Mouse (Mus musculus): ENCODE data around the gene Cers3. TPM values are rescaled to one million over a fixed set of nuclear protein-coding genes. Genes with fewer than 3 reads are reported as not detected.

Cers3 gene
- under 1 TPM in 1 of 2 experiments, not detected in 1; 0.15 TPM for total RNA-seq (2021)
- long read RNA-seq, experiment 1: 0 reads
- long read RNA-seq, experiment 2: 0 reads

GRCm38 (mm10) chr7:66743377-66743781 lies at the start of gene Cers3:
Gene Cers3 (plus strand): TSS chr7:66743504.
- intact Hi-C loops (cut with DNase I): no loop called here
- no peak for DNase-seq

GRCm38 (mm10) chr7:66694467-66694866 lies 48.8 kb upstream of the Cers3 start:
- intact Hi-C loops (cut with DNase I): no loop called here
- DNase-seq: no peak

DNA sequence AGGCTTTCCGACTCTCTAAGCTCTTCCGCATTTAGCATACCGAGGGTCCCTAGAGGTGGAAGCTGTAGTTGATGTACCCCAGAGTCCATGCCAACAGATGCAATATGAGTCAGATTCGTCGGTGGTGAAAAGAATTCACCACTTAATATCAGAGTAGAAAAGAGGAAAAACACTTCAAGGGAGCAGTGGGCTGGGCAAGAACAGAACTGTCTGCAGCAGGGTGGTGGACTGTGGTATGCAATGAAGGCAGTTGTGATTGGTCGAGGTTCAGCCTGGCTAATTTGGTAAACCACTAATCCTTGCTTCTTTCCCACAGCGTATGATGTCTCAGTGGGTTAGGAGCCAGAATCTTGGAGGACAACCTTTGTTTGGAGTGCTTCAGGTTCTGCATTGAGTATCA lies 40.6 kb upstream of the Cers3 start:
- intact Hi-C loops (cut with DNase I): no loop called here
- DNase-seq: no peak

- intact Hi-C loops (cut with DNase I): loop anchor here (5.0 kb wide), 1 partner anchor 928 kb away; no protein-coding TSS in a partner anchor
- DNase-seq: no peak
These were observed 38.7 kb upstream of the Cers3 start for GRCm38 (mm10) chr7:66704631-66705030.

GRCm38 (mm10) chr7:66711166-66711565 lies 32.1 kb upstream of the Cers3 start:
- no peak for DNase-seq
- intact Hi-C loops (cut with DNase I): loop anchor here (2.0 kb wide), 2 partner anchors 128 to 488 kb away; partner anchors contain the start of gene Adamts17

DNA sequence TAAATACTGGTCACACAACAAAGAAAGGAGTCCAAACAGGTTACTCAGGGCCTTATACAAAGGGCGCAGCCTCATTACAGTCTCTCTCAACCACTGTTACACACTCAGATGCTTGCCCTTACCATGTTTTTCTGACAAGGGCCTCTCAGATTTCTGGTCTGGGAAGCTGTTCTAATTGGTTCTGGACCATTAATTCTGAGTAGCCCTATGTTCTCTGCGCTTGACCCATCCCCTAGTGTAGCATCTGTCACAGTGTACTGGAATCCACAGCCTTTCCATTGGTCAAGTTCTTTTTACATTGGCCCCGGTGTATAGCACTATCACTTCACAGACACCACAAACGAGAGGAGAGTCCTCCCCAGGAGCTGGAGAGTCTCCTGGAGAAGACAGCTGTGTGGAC lies 18.8 kb upstream of the Cers3 start:
- intact Hi-C loops (cut with DNase I): no loop called here
- no peak for DNase-seq

DNA sequence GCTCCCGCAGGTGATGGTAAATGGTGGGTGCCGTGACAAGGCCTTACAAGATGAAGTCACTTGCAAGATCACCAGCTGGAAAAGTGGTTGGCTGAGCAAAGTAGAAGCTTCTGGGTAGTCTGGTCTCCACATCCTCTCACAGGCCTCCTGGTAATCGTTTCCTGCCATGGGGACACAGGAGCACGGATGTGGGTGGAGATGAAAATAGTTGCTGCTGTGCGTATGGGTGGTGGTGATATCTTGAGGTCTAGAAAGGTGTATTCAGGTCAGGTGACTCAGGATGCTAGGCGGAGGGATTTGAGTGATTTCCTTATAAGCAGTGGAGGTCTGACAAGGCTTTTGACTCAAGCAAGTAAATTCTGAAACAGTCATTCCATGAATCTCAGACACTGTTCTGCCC lies 18.4 kb upstream of the Cers3 start:
- no peak for DNase-seq
- intact Hi-C loops (cut with DNase I): no loop called here

DNA sequence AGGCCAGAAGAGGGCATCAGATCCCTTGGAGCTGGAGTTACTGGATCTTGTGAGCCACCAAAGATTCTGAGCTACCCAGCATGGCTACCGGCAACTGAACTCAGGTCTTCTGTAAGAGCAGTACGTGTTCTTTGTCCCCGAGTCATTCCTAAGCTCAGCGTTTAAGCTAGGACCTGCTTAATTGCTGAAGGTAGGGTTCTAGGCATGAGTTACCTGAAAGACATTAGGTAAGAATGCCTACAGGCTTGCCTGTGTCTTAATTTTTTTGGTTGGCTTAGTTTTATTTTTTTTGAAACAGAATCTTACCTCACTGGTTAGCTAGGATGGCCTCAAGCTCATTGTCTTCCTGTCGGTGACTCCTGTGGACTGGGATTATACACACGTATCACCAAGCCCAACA lies 15.2 kb upstream of the Cers3 start:
- intact Hi-C loops (cut with DNase I): no loop called here
- no peak for DNase-seq

DNA sequence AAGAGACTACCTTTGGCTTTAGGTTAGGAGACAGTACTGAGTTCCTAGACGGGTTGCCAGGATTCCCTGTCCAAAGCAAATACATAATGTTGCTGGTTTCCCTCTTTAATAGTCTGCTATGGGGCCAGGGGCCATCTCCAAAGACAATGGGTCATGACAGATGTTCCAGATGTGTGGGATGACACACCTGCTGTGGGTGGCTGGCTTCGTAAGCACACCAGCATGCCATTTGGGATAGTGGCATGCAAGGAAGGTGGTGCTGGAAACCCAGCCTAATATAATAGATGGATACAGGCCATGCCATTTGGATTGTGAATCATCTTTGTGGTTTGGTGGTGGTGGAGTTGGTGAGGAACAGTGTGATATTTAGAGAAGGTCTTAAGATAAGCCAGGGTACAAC lies 14.1 kb upstream of the Cers3 start:
- intact Hi-C loops (cut with DNase I): no loop called here
- DNase-seq: no peak

DNA sequence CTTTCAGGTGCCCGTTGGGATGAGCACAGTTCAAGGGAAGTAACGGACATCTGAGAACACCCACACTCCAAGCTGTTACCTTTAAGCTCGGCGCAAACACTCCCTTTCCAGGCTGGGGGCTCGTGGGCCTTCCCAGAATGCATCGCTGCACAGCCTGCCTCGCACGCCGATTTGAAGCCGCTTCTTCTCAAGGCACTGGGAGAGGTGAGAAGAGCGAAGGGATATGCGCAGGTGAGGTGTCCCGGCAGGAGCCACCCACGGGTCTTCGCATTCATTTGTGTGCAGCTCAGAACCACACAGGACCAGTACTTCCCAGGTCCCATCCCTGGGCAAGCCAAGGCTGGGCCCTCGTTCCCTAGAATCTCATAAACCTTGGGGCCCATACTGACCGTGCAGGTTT lies 9.9 kb upstream of the Cers3 start:
- intact Hi-C loops (cut with DNase I): no loop called here
- DNase-seq: no peak

DNA sequence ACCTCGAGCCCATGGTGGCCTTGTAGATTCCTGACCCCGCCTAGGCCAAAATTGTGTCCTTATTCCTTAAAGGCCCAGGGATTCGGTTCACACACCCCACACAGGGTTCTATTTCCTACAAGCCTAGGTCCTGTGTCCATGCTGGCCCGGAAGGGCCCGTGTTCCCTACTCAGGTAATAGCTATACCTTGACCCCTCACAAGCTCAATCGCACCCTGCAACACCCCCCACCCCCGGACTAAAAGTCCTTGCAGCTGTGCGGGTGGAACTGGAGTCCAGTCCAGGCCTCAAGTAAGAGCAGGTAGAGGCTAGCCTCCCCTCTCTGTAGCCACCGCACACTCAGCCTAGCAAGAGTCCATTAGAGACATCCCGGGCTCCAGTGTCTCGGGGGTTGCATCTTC lies 9.4 kb upstream of the Cers3 start:
- intact Hi-C loops (cut with DNase I): no loop called here
- no peak for DNase-seq

DNA sequence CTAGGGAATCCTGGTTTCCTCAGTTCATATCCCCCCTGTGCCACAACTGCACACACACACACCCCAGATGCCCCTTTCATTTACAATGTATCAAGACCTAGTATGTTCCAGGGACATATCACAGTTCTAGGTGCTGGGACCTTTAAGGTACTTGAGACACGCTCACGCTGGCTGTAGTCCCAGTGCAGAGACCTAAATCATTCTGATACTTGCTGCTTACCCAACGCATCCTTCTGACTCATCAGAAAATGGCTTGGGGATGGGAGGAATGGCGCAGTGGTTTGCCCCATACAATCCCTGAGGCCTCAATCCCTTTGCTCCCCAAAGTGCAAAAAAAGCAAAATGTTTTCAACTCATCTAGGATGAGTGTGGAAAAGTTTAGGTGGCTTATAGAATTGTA lies 8.8 kb upstream of the Cers3 start:
- intact Hi-C loops (cut with DNase I): no loop called here
- no peak for DNase-seq

GRCm38 (mm10) chr7:66734993-66735392 lies 8.3 kb upstream of the Cers3 start:
- no peak for DNase-seq
- intact Hi-C loops (cut with DNase I): no loop called here

DNA sequence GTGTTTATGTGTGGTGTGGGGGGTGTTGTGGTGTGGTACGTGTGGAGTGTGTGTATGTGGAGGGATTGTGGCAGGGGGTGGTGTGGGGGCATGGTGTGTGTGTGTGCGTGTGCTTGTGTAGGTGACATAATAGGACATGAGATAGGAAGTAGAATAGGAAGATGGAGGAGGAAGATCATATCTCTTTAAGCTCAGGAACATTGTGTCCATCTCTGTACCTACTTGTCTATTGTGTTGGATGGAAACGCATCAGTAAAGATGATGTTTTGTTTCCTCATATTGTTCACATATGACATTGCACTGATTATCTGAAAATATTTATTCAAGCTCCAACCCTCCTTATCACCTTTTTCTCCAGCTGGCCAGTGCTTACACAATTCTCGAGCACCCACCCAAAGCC lies 5.9 kb upstream of the Cers3 start:
- intact Hi-C loops (cut with DNase I): no loop called here
- no peak for DNase-seq

GRCm38 (mm10) chr7:66741008-66741407 lies 2.3 kb upstream of the Cers3 start:
- no peak for DNase-seq
- intact Hi-C loops (cut with DNase I): no loop called here

GRCm38 (mm10) chr7:66741412-66741811 lies 1.9 kb upstream of the Cers3 start:
- intact Hi-C loops (cut with DNase I): no loop called here
- no peak for DNase-seq

- intact Hi-C loops (cut with DNase I): no loop called here
- DNase-seq: no peak
These were observed 3.7 kb downstream of the Cers3 start for GRCm38 (mm10) chr7:66746972-66747371.

GRCm38 (mm10) chr7:66749998-66750397 lies 6.7 kb downstream of the Cers3 start:
- DNase-seq: no peak
- intact Hi-C loops (cut with DNase I): no loop called here

DNA sequence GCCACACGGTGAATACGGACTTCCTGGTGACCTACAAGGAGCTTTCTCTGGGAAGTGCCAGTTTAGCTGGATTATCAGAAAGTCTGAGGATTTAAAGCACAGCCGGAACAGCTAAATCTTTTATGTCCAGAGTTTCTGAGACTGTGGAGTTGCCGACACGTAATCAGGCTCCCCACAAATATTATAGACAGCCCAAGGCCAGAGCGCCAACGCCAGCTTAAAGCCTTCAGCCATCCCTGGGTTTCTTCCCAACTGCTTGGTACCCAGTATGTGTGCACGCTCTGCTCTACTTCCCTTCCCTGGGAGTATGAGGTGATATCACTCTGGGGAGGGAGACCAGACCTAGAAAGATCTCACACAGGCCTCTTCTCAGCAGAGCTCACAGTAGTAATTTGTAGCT lies 10.5 kb downstream of the Cers3 start:
- intact Hi-C loops (cut with DNase I): no loop called here
- DNase-seq: no peak

GRCm38 (mm10) chr7:66755611-66756010 lies 12.3 kb downstream of the Cers3 start:
- DNase-seq: no peak
- intact Hi-C loops (cut with DNase I): no loop called here

DNA sequence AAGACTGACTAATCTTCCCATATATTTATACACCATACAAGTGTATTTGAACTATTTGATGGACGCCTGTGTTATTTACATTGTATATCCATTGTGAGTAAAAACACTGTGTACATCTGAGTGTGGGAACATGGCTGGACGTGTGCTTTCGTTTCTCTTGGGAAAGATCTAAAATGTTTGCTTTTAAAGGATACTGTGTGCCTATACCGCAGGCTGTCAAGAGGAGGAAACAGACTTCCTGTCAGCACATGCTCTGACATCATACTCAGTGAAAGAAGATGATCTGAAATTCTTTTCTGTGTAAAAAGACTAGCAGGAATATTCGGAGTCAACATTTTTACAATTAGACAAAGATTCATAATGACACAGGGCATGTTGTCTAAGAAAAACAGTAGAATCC lies 26.6 kb downstream of the Cers3 start:
- no peak for DNase-seq
- intact Hi-C loops (cut with DNase I): no loop called here

DNA sequence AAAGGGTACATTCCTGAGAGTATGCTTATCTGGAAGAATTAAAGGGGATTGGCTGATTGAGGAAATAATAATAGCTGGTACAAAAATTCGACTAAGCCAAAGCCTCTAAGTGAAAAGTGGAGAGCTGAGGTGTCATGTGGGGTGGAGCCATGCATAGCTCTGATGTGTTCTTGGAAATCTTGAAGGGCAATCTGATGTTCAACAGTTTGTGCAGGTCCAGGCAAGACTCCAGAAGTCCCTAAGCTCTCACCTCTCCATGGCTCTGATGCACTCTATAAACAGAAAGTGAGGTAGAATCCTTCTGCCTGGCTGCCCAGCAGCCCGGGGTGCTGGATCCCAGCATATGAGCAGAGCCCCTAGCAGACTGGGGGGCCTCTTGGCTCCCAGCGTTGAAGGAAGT lies 27.4 kb downstream of the Cers3 start:
- DNase-seq: no peak
- intact Hi-C loops (cut with DNase I): no loop called here

DNA sequence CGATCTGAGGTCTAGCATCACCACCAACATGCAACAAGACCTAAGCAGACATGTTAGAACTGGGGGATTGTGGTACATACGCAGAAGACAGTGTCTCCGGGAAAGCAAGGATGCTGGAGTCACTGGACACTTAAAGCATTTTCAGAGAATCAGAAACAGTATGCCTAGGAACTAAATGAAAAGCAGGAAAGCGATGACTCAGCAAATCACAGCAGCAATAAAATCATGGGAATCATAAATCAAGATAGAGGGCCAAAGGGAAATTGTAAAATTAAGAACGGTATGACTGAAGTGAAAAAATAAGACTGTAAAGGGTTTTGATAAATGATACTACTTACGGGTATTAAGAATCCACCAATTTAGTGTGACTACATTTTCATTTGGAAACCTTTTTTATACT lies 27.9 kb downstream of the Cers3 start:
- intact Hi-C loops (cut with DNase I): no loop called here
- DNase-seq: no peak
